In the genomic region with DNA sequence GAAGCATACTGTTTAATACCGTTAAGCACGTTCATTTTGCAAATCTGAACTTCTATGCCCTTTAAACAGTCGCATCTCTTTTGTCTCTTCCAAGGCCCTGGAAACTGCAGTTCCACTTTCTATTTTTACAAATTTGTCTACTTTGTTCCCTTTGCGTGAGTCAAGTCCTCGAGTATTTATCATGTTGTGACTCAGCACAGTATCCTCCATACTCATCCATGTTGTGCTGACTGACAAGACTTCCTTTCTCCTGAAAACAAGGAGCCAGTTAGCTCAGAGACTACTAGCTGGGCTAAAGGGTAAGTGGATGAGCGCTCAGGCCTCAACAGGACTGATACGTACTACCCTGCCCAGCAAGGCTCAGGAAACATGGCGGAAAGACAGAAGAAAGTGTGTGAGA, we compare ENCODE assay signal across 18 mouse cellular contexts.
"Had no signal": no experiment of that assay in that cellular context is flagged by ENCODE, and none has a peak within 500 bp of the region (broad histone marks: within the 10 kb centered on the region; RNA-seq: fewer than 3 reads in every experiment).

No protein-coding gene starts in this region.

- DNase-seq: kidney, adult 9 months; kidney, postnatal 14 days; kidney, postnatal 4 days; layer of hippocampus, adult 9-11 months; layer of hippocampus, postnatal 36 days; liver, embryonic 13.5 days; lung, adult 2 months; lung, postnatal 14 days; lung, postnatal 4 days; midbrain, embryonic 14.5 days; right cerebral cortex, adult 18-20 months; right cerebral cortex, postnatal 25 days; spleen, adult 18-20 months; thymus, postnatal 25 days had no signal

- H3K4me1 ChIP-seq: liver, embryonic 13.5 days; neural tube, embryonic 12.5 days; neural tube, embryonic 15.5 days; stomach, embryonic 15.5 days had no signal

- H3K27me3 ChIP-seq: liver, embryonic 13.5 days; neural tube, embryonic 12.5 days; neural tube, embryonic 15.5 days; stomach, embryonic 15.5 days had no signal

- H3K4me3 ChIP-seq: left cerebral cortex, adult 2 months; liver, embryonic 13.5 days; neural tube, embryonic 12.5 days; neural tube, embryonic 15.5 days; stomach, embryonic 15.5 days had no signal

- H3K9me3 ChIP-seq: liver, embryonic 13.5 days; neural tube, embryonic 12.5 days; neural tube, embryonic 15.5 days; stomach, embryonic 15.5 days had no signal

- H3K27ac ChIP-seq: left cerebral cortex, adult 2 months; liver, embryonic 13.5 days; neural tube, embryonic 12.5 days; neural tube, embryonic 15.5 days; stomach, embryonic 15.5 days had no signal

- H3K36me3 ChIP-seq: liver, embryonic 13.5 days; neural tube, embryonic 12.5 days; neural tube, embryonic 15.5 days; stomach, embryonic 15.5 days had no signal
